Comparison of ENCODE assay signal across 10 mouse cellular contexts in genomic region chr2:4978091-4978490, GRCm38 (mm10). TPM values are rescaled to one million over a fixed set of nuclear protein-coding genes. Genes with fewer than 3 reads are reported as not detected.
A peak's percentile ranks its signal among the peaks of the same experiment; 100 is the strongest.
DNase-seq lines count a peak whose midpoint lies in the region; ATAC-seq lines count a peak whose summit lies in the region.
"Had no signal": no experiment of that assay in that cellular context is flagged by ENCODE, and none has a peak within 500 bp of the region (broad histone marks: within the 10 kb centered on the region; RNA-seq: fewer than 3 reads in every experiment).

No protein-coding gene starts in this region.

- no peak for DNase-seq in forebrain, embryonic 10.5 days (ENCODE audit: extremely low spot score, low spot score)
- no peak for DNase-seq in forebrain, embryonic 11.5 days (ENCODE audit: low spot score)
- peak; percentile 51 for DNase-seq in R1 (ENCODE audit: low read depth, low spot score)
- peak; percentile 81 for DNase-seq in embryonic facial prominence, embryonic 14.5 days (ENCODE audit: low spot score)
- DNase-seq in layer of hippocampus, adult 9-11 months = peak; percentile 63
- DNase-seq in ovary, postnatal 36 days (ENCODE audit: low spot score) = no peak
- no peak for DNase-seq in kidney, adult 8-10 months
- DNase-seq in thymus, postnatal 14 days = no peak
- DNase-seq: gastrocnemius, postnatal 14 days; lung, postnatal 10 days had no signal

- H3K4me3 ChIP-seq in forebrain, embryonic 10.5 days = no peak overlapping the region
- H3K4me3 ChIP-seq in forebrain, embryonic 11.5 days (ENCODE audit: low read depth, low read length) = no peak overlapping the region
- no peak overlapping the region for H3K4me3 ChIP-seq in embryonic facial prominence, embryonic 14.5 days (ENCODE audit: low read depth, low read length)

- WGBS in forebrain, embryonic 10.5 days = 16% methylated on average over 8 of the region's 8 CpGs
- 10% methylated on average over 8 of the region's 8 CpGs for WGBS in forebrain, embryonic 11.5 days
- 4% methylated on average over 8 of the region's 8 CpGs for WGBS in embryonic facial prominence, embryonic 14.5 days

- H3K4me1 ChIP-seq in forebrain, embryonic 10.5 days = peaks cover 15% of the 10 kb centered on the region
- H3K4me1 ChIP-seq in forebrain, embryonic 11.5 days (replicated peaks; ENCODE audit: control insufficient read depth, insufficient read depth, low read length) = 0 out of 2 replicates have a peak, but pooled peaks cover 2% of the 10 kb centered on the region
- H3K4me1 ChIP-seq in embryonic facial prominence, embryonic 14.5 days (ENCODE audit: control insufficient read depth, insufficient read depth, low read length) = peaks cover 10% of the 10 kb centered on the region; the same call in 1 of the 2 replicates

- no peak for ATAC-seq in forebrain, embryonic 11.5 days (replicated peaks; ENCODE audit: low FRiP score)
- ATAC-seq in embryonic facial prominence, embryonic 14.5 days (ENCODE audit: low read depth) = peak; percentile 83

- H3K36me3 ChIP-seq in forebrain, embryonic 10.5 days (replicated peaks) = no peaks in the 10 kb centered on the region
- H3K36me3 ChIP-seq in forebrain, embryonic 11.5 days (ENCODE audit: control insufficient read depth, insufficient read depth, low read length) = no peaks in the 10 kb centered on the region
- no peaks in the 10 kb centered on the region for H3K36me3 ChIP-seq in embryonic facial prominence, embryonic 14.5 days (ENCODE audit: control insufficient read depth, insufficient read depth, low read length)

- H3K9me3 ChIP-seq in forebrain, embryonic 10.5 days = no peaks in the 10 kb centered on the region
- no peaks in the 10 kb centered on the region for H3K9me3 ChIP-seq in forebrain, embryonic 11.5 days (ENCODE audit: control insufficient read depth, low read length)
- H3K9me3 ChIP-seq in embryonic facial prominence, embryonic 14.5 days (ENCODE audit: control insufficient read depth, low read length) = no peaks in the 10 kb centered on the region

- H3K27me3 ChIP-seq in forebrain, embryonic 10.5 days (ENCODE audit: poor library complexity, severe bottlenecking) = no peaks in the 10 kb centered on the region
- no peaks in the 10 kb centered on the region for H3K27me3 ChIP-seq in forebrain, embryonic 11.5 days (ENCODE audit: control insufficient read depth, insufficient read depth, low read length)
- H3K27me3 ChIP-seq in embryonic facial prominence, embryonic 14.5 days (replicated peaks; ENCODE audit: control insufficient read depth, insufficient read depth, low read length) = no peaks in the 10 kb centered on the region

- H3K27ac ChIP-seq in forebrain, embryonic 10.5 days = 0 out of 2 replicates have a peak overlapping the region, but pooled peaks have one; percentile 4
- H3K27ac ChIP-seq in forebrain, embryonic 11.5 days (ENCODE audit: low read depth, low read length) = no peak overlapping the region
- no peak overlapping the region for H3K27ac ChIP-seq in embryonic facial prominence, embryonic 14.5 days (replicated peaks; ENCODE audit: low read depth, low read length)

- no peak overlapping the region for H3K9ac ChIP-seq in forebrain, embryonic 11.5 days (ENCODE audit: low read length)
- H3K9ac ChIP-seq in embryonic facial prominence, embryonic 14.5 days (ENCODE audit: low read depth, low read length) = no peak overlapping the region; the same call in 1 of the 2 replicates

- H3K4me2 ChIP-seq in forebrain, embryonic 11.5 days (ENCODE audit: low read depth, low read length, severe bottlenecking) = no peak overlapping the region
- H3K4me2 ChIP-seq in embryonic facial prominence, embryonic 14.5 days (ENCODE audit: low read depth, low read length) = no peak overlapping the region

RNA-seq across cellular contexts. Expression of gene Ucma, which starts 2.2 kb away (rescaled TPM):
- 0.26 TPM in 1 of 2 replicates, not detected in the other for polyA plus RNA-seq in forebrain, embryonic 10.5 days (2016; fragmentation: Nextera tagmentation; extraction: Ambion mirVana)
- 0.48 and 0.61 TPM in 2 replicates for polyA plus RNA-seq in forebrain, embryonic 11.5 days (2014; fragmentation: Nextera tagmentation; extraction: Ambion mirVana)
- polyA plus RNA-seq in embryonic facial prominence, embryonic 14.5 days (2014; fragmentation: Nextera tagmentation; extraction: Ambion mirVana) = 2.3 and 3.0 TPM in 2 replicates

RNA-seq across cellular contexts. Expression of gene Mcm10, which starts 34.5 kb away (rescaled TPM):
- polyA plus RNA-seq in forebrain, embryonic 10.5 days (2016; fragmentation: Nextera tagmentation; extraction: Ambion mirVana) = 82.7 and 87.4 TPM in 2 replicates
- 66.0 and 67.5 TPM in 2 replicates for polyA plus RNA-seq in forebrain, embryonic 11.5 days (2014; fragmentation: Nextera tagmentation; extraction: Ambion mirVana)
- 23.3 and 23.8 TPM in 2 replicates for polyA plus RNA-seq in embryonic facial prominence, embryonic 14.5 days (2014; fragmentation: Nextera tagmentation; extraction: Ambion mirVana)

RNA-seq across cellular contexts. Expression of gene Phyh, which starts 59.3 kb away (rescaled TPM):
- polyA plus RNA-seq in forebrain, embryonic 10.5 days (2016; fragmentation: Nextera tagmentation; extraction: Ambion mirVana) = 37.0 and 37.3 TPM in 2 replicates
- 44.7 and 48.9 TPM in 2 replicates for polyA plus RNA-seq in forebrain, embryonic 11.5 days (2014; fragmentation: Nextera tagmentation; extraction: Ambion mirVana)
- 38.2 and 44.1 TPM in 2 replicates for polyA plus RNA-seq in embryonic facial prominence, embryonic 14.5 days (2014; fragmentation: Nextera tagmentation; extraction: Ambion mirVana)

Comparison
In these comparisons a context has a peak if more than half of its experiments do, and no peak if none do; other contexts are left out.
1. DNase-seq: peak in R1 (single experiment), embryonic facial prominence, embryonic 14.5 days (single experiment) and layer of hippocampus, adult 9-11 months (single experiment); none in forebrain, embryonic 10.5 days (single experiment), forebrain, embryonic 11.5 days (single experiment), ovary, postnatal 36 days (single experiment), kidney, adult 8-10 months (0 of 2) and thymus, postnatal 14 days (single experiment).